In the genomic region with DNA sequence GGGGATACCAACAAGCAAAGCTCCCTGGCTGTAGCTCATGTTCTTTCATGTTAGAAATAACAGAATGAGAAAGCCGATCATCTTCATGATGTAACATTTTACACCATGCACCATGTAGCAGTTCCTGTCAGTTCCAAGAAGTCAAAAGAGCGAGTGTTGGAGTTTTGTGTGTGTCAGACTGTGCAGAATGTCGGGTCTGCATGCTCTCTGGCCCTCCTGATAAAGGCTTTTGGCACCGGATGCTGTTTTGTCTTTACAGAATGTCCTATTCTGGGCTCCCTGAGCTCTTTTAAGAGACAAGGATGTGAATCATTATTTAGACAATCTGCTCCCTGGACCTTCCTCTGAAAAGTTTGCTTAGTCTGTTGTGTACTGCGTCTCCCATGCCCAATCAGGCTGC, we compare ENCODE assay signal across 17 mouse cellular contexts. TPM values are rescaled to one million over a fixed set of nuclear protein-coding genes. Genes with fewer than 3 reads are reported as not detected.
A peak's percentile ranks its signal among the peaks of the same experiment; 100 is the strongest.
DNase-seq lines count a peak whose midpoint lies in the region; ATAC-seq lines count a peak whose summit lies in the region.
"Had no signal": no experiment of that assay in that cellular context is flagged by ENCODE, and none has a peak within 500 bp of the region (broad histone marks: within the 10 kb centered on the region; RNA-seq: fewer than 3 reads in every experiment).

No protein-coding gene starts in this region.

- no peak overlapping the region for H3K27ac ChIP-seq in kidney, embryonic 15.5 days
- H3K27ac ChIP-seq: hindbrain, embryonic 15.5 days; liver, embryonic 13.5 days; neural tube, embryonic 12.5 days; stomach, postnatal 0 days had no signal

- no peak overlapping the region for H3K4me3 ChIP-seq in kidney, embryonic 15.5 days (replicated peaks)
- H3K4me3 ChIP-seq: hindbrain, embryonic 15.5 days; liver, embryonic 13.5 days; neural tube, embryonic 12.5 days had no signal

- peak; percentile 8 for DNase-seq in kidney, adult 11 months
- DNase-seq in lung, postnatal 14 days, result peak; percentile 4
- DNase-seq in lung, postnatal 25 days (ENCODE audit: low spot score), result no peak
- peak; percentile 37 to 38 for DNase-seq in heart, postnatal 10 days
- DNase-seq in kidney, postnatal 25 days, result peak; percentile 29 to 66
- no peak for DNase-seq in spleen, adult 18-20 months
- DNase-seq: cerebellum, postnatal 14 days; liver, embryonic 13.5 days; retina, postnatal 1 day; thymus, postnatal 14 days had no signal

- 64% methylated on average over 5 of the region's 5 CpGs for WGBS in kidney, embryonic 15.5 days

- intact Hi-C loops in heart, postnatal 10 days (cut with DNase I), result loop anchor here (2.0 kb wide), 1 partner anchor 22 kb away; a partner anchor contains a TSS

- no peaks in the 10 kb centered on the region for H3K36me3 ChIP-seq in kidney, embryonic 15.5 days
- H3K36me3 ChIP-seq: G1E; hindbrain, embryonic 15.5 days; liver, embryonic 13.5 days; neural tube, embryonic 12.5 days had no signal

- no peaks in the 10 kb centered on the region for H3K9me3 ChIP-seq in kidney, embryonic 15.5 days (replicated peaks)
- H3K9me3 ChIP-seq: G1E; hindbrain, embryonic 15.5 days; liver, embryonic 13.5 days; neural tube, embryonic 12.5 days had no signal

- H3K27me3 ChIP-seq in kidney, embryonic 15.5 days, result no peaks in the 10 kb centered on the region
- H3K27me3 ChIP-seq: hindbrain, embryonic 15.5 days; liver, embryonic 13.5 days; neural tube, embryonic 12.5 days had no signal

- no peak for ATAC-seq in kidney, embryonic 15.5 days (replicated peaks; ENCODE audit: low FRiP score)
- ATAC-seq: forebrain, embryonic 14.5 days had no signal

- H3K9ac ChIP-seq in kidney, embryonic 15.5 days, result no peak overlapping the region
- H3K9ac ChIP-seq: hindbrain, embryonic 15.5 days; liver, embryonic 13.5 days; neural tube, embryonic 12.5 days had no signal

- H3K4me1 ChIP-seq in kidney, embryonic 15.5 days, result peaks cover 4% of the 10 kb centered on the region; the same call in 1 of the 2 replicates
- H3K4me1 ChIP-seq: hindbrain, embryonic 15.5 days; liver, embryonic 13.5 days; neural tube, embryonic 12.5 days had no signal

- H3K4me2 ChIP-seq in kidney, embryonic 15.5 days, result no peak overlapping the region
- H3K4me2 ChIP-seq: hindbrain, embryonic 15.5 days; liver, embryonic 13.5 days; neural tube, embryonic 12.5 days had no signal

RNA-seq across cellular contexts. Expression of a gene that starts 22.0 kb away (rescaled TPM):
- polyA plus RNA-seq in kidney, embryonic 15.5 days (2015; fragmentation: Nextera tagmentation; extraction: Ambion mirVana), result 5.0 and 5.7 TPM in 2 replicates
- 10 to 100 TPM; 13.9 to 32.2 TPM for total RNA-seq in heart, postnatal 10 days (2021)
- total RNA-seq: G1E; megakaryocyte-erythroid progenitor cell, adult 5-6 weeks had no signal
- polyA plus RNA-seq: forebrain, embryonic 14.5 days; G1E had no signal

Comparison
In these comparisons a context has a peak if more than half of its experiments do, and no peak if none do; other contexts are left out.
1. DNase-seq: peak in kidney, adult 11 months (single experiment), lung, postnatal 14 days (single experiment), heart, postnatal 10 days (2 of 2) and kidney, postnatal 25 days (2 of 2); none in lung, postnatal 25 days (single experiment) and spleen, adult 18-20 months (0 of 2).